Mouse (Mus musculus) heart, postnatal 0 days (tissue): ENCODE results near the gene Tbk1. TPM values are rescaled to one million over a fixed set of nuclear protein-coding genes. Genes with fewer than 3 reads are reported as not detected.

Experiments used
- ATAC-seq: fragments of 200-750 bp; cut with Nextera tagmentation; 2 replicates; pipeline ENCODE4 v1.8.0; 2017; ENCODE audit warnings: low read depth, moderate number of reproducible peaks, moderate library complexity; ENCODE audit not compliant: insufficient read depth
- DNase-seq: peaks from one replicate; pipeline ENCODE4 v3.0.0-alpha.2; 2016; ENCODE audit warnings: low spot score
- H3K27ac ChIP-seq: fragments of 300-500 bp; sonication (generic); 2 replicates; pipeline ENCODE4 v1.5.1; 2014; ENCODE audit warnings: low read depth, mild to moderate bottlenecking
- H3K27me3 ChIP-seq: fragments of 300-500 bp; sonication (generic); 2 replicates; pipeline ENCODE4 v1.6.1; 2014; ENCODE audit warnings: low read length, mixed read lengths; ENCODE audit not compliant: control insufficient read depth, insufficient read depth
- H3K36me3 ChIP-seq: fragments of 300-500 bp; sonication (generic); replicated peaks from 2 replicates; pipeline ENCODE4 v1.6.1; 2014; ENCODE audit warnings: low read length, mixed read lengths; ENCODE audit not compliant: control insufficient read depth, insufficient read depth
- H3K4me1 ChIP-seq: fragments of 300-500 bp; sonication (generic); 2 replicates; pipeline ENCODE4 v1.6.1; 2014; ENCODE audit warnings: antibody characterized with exemption; ENCODE audit not compliant: control insufficient read depth, insufficient read depth
- H3K4me2 ChIP-seq: fragments of 300-500 bp; sonication (generic); 2 replicates; pipeline ENCODE4 v1.6.1; 2014; ENCODE audit warnings: low read depth, mild to moderate bottlenecking, low read length, moderate library complexity
- H3K4me3 ChIP-seq: fragments of 300-500 bp; sonication (generic); 2 replicates; pipeline ENCODE4 v1.5.1; 2014; ENCODE audit warnings: low read depth, low read length
- H3K9ac ChIP-seq: fragments of 300-500 bp; sonication (generic); replicated peaks from 2 replicates; pipeline ENCODE4 v1.6.1; 2014; ENCODE audit warnings: low read depth, low read length, mixed read lengths
- H3K9me3 ChIP-seq: fragments of 300-500 bp; sonication (generic); replicated peaks from 2 replicates; pipeline ENCODE4 v1.6.1; 2016; ENCODE audit warnings: low read length; ENCODE audit not compliant: control insufficient read depth
- CTCF ChIP-seq: IDR thresholded peaks from 2 replicates; pipeline ENCODE4 v1.5.1; 2016; ENCODE audit warnings: antibody characterized with exemption, control low read depth, low read depth
- EP300 ChIP-seq: IDR thresholded peaks from 2 replicates; pipeline ENCODE4 v1.6.1; 2016; ENCODE audit warnings: antibody characterized with exemption, low read depth
- WGBS: fragments of 180-500 bp; shearing (Covaris S2); extraction: QIAGEN DNeasy Blood & Tissue Kit; methylation state at CpG from one replicate; pipeline ENCODE4 v1.1.7; 2014; 5-methylcytosine and 5-hydroxymethylcytosine counted together
- polyA plus RNA-seq: library from polyadenylated mRNA; unstranded; fragments of >200 nt; fragmentation: Nextera tagmentation; extraction: Ambion mirVana; gene quantifications from 2 replicates; pipeline ENCODE4 v1.2.1, GENCODE M21; 2015
- total RNA-seq: library from RNA; depleted of rRNA; stranded (reverse); fragments of >200 nt; gene quantifications from 2 replicates; pipeline ENCODE4 v1.2.3, GENCODE M21; 2014; ENCODE audit warnings: low replicate concordance

Gene Tbk1
- total and polyA plus RNA-seq, 2 experiments from 2014 or later = 12.5 to 15.5 TPM

- DNase-seq (peak; percentile 97), ATAC-seq (peak; percentile 99)
- Histone ChIP-seq H3K36me3 (peaks cover 17% of the 10 kb centered on the region; the same call in 1 of the 2 replicates), H3K9ac (peak within 1 kb of the TSS; percentile 73), H3K4me3 (peak within 1 kb of the TSS; percentile 90), H3K4me1 (0 out of 2 replicates have a peak, but pooled peaks cover 12% of the 10 kb centered on the region), H3K4me2 (peak within 1 kb of the TSS; percentile 84), H3K27me3 (no peaks in the 10 kb centered on the region), H3K9me3 (no peaks in the 10 kb centered on the region), H3K27ac (peak within 1 kb of the TSS; percentile 93)
- under 1% methylated on average over 64 of the region's 70 CpGs for whole genome bisulfite sequencing
- TF ChIP-seq EP300 (peak; percentile 76), CTCF (peak; percentile 2; the same call in 1 of the 2 replicates)
Measured at GRCm38 (mm10) chr10:121626186-121626882, 39.7 kb upstream of the Tbk1 start, which contains the start of gene Xpot. Gene Xpot, minus strand, starts transcription at chr10:121626332.

GRCm38 (mm10) chr10:121625407-121626185 is 39.0 kb upstream of the Tbk1 start:
- Histone ChIP-seq H3K27me3 (no peaks in the 10 kb centered on the region), H3K4me2 (peak overlapping the region; percentile 84), H3K4me1 (0 out of 2 replicates have a peak, but pooled peaks cover 12% of the 10 kb centered on the region), H3K36me3 (peaks cover 21% of the 10 kb centered on the region), H3K4me3 (peak overlapping the region; percentile 90), H3K9ac (peak overlapping the region; percentile 73), H3K9me3 (no peaks in the 10 kb centered on the region), H3K27ac (peak overlapping the region; percentile 93)
- ATAC-seq (peak; percentile 43; the same call in 1 of the 2 replicates), DNase-seq (peak; percentile 40)
- TF ChIP-seq CTCF (0 out of 2 replicates have a peak, but pooled peaks have one; percentile 0), EP300 (no peak)
- under 1% methylated on average over 36 of the region's 41 CpGs for WGBS

- peaks cover 27% of the 10 kb centered on the region for H3K36me3 ChIP-seq
- ATAC-seq (no peak), DNase-seq (no peak)
- no peaks in the 10 kb centered on the region for H3K9me3 ChIP-seq
- WGBS = 11% methylated on average over 9 of the region's 9 CpGs
- 0 out of 2 replicates have a peak overlapping the region, but pooled peaks have one; percentile 5 for H3K27ac ChIP-seq
- no peaks in the 10 kb centered on the region for H3K27me3 ChIP-seq
- H3K4me1 ChIP-seq = 0 out of 2 replicates have a peak, but pooled peaks cover 12% of the 10 kb centered on the region
- H3K4me3 ChIP-seq = peak overlapping the region; percentile 90
- H3K4me2 ChIP-seq = peak overlapping the region; percentile 84
- TF ChIP-seq EP300 (no peak), CTCF (no peak)
- H3K9ac ChIP-seq = peak overlapping the region; percentile 73
Measured at GRCm38 (mm10) chr10:121625006-121625405, 38.4 kb upstream of the Tbk1 start.

GRCm38 (mm10) chr10:121623670-121624069 is 37.1 kb upstream of the Tbk1 start:
- Histone ChIP-seq H3K9me3 (no peaks in the 10 kb centered on the region), H3K27ac (no peak overlapping the region), H3K27me3 (no peaks in the 10 kb centered on the region), H3K4me3 (no peak overlapping the region), H3K4me1 (0 out of 2 replicates have a peak, but pooled peaks cover 12% of the 10 kb centered on the region), H3K36me3 (peaks cover 28% of the 10 kb centered on the region), H3K4me2 (no peak overlapping the region), H3K9ac (no peak overlapping the region)
- DNase-seq (no peak), ATAC-seq (no peak)
- no peak for TF ChIP-seq EP300
- TF ChIP-seq CTCF = no peak
- 64% methylated on average over 7 of the region's 7 CpGs for WGBS

GRCm38 (mm10) chr10:121622431-121622830 is 35.8 kb upstream of the Tbk1 start:
- Histone ChIP-seq H3K4me2 (no peak overlapping the region), H3K36me3 (peaks cover 40% of the 10 kb centered on the region)

More at GRCm38 (mm10) chr10:121622431-121622830, 35.8 kb upstream of the Tbk1 start:
- no peak for DNase-seq
- no peak for ATAC-seq
- 0 out of 2 replicates have a peak, but pooled peaks cover 12% of the 10 kb centered on the region for H3K4me1 ChIP-seq
- H3K27ac ChIP-seq = no peak overlapping the region
- no peak overlapping the region for H3K4me3 ChIP-seq
- TF ChIP-seq EP300 (no peak), CTCF (no peak)
- H3K27me3 ChIP-seq = no peaks in the 10 kb centered on the region
- no peaks in the 10 kb centered on the region for H3K9me3 ChIP-seq
- no peak overlapping the region for H3K9ac ChIP-seq
- 86% methylated on average over 6 of the region's 6 CpGs for WGBS
